Mouse (Mus musculus) thymus, adult 2 months (tissue): ENCODE results near the gene Wdr89.

Source experiments
- CTCF ChIP-seq: fragments of 200-500 bp; IDR thresholded peaks from 2 replicates; pipeline ENCODE4 v1.5.1; 2012; ENCODE audit warnings: mild to moderate bottlenecking, control low read depth, low read length, moderate library complexity, borderline replicate concordance; ENCODE audit not compliant: control insufficient read depth, poor library complexity, insufficient read depth; ENCODE audit errors: extremely low read depth
- POLR2A ChIP-seq: fragments of 200-500 bp; IDR thresholded peaks from 2 replicates; pipeline ENCODE4 v1.6.1; 2012; ENCODE audit warnings: mild to moderate bottlenecking, low read length, control low read depth, moderate library complexity; ENCODE audit not compliant: control insufficient read depth, poor library complexity, insufficient read depth; ENCODE audit errors: extremely low read depth

GRCm38 (mm10) chr12:75662376-75662775 lies 7.0 kb downstream of the Wdr89 start:
- TF ChIP-seq POLR2A: no peak
- TF ChIP-seq CTCF: no peak
